Mouse (Mus musculus): ENCODE measurements around the gene Tacc2. TPM values are rescaled to one million over a fixed set of nuclear protein-coding genes. Genes with fewer than 3 reads are reported as not detected.
"Not testable (repeated sequence)": the region's sequence is repeated elsewhere in the genome, so short reads cannot be mapped to it uniquely, and the experiment has no call there.

Tacc2 gene
- polyA plus RNA-seq, 1 experiment from 2014 or later: 68.7 TPM

DNA sequence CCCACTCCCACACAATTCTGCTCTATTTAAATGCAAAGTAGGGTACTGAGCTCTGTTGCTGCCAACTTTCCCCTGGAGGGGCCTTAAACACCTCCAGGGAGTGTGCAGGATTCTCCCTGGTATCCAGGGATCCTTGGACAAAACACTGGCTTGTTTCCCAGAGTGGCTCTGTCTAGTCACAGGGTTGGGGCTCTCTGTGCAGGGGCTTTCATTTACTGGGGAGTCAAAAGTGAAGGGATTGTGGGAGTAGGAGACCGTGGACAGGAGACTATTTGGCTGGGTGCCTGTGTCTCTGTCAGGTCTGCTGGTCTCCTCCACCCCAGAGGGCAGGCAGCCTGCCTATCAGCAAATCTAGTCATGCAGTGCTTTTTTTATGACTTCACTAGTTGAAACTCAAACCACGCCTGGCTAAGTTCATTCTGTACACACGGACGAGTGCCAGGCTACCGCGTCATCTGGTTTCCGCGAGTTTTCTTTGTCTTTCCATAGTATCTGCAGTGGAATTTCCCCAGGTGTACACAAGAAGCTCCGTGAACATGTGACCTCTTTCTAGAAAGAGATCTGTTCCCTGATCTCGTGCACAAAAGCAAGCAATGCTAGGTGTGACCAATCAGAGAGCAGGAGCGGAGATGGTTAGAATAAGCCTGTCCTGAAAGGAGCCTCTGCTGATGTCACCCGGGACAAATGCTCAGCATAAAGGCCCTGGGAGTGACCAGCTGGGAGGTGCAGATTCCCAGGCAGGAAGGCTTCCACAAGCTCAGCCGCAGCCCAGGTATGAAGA, 2.8 kb upstream of the Tacc2 start:
- Histone ChIP-seq H3K4me2 (no peak overlapping the region), H3K9me3 (no peaks in the 10 kb centered on the region), H3K4me1 (no peaks in the 10 kb centered on the region), H3K27ac (no peak overlapping the region), H3K27me3 (replicated peaks) (no peaks in the 10 kb centered on the region), H3K36me3 (replicated peaks) (no peaks in the 10 kb centered on the region), H3K9ac (no peak overlapping the region), H3K4me3 (no peak overlapping the region)
- ATAC-seq (replicated peaks): 0 out of 2 replicates have a peak, but pooled peaks have one; percentile 42
- 51% methylated on average over 13 of the region's 13 CpGs for WGBS

- H3K4me2 ChIP-seq: no peak overlapping the region
- no peaks in the 10 kb centered on the region for H3K27me3 ChIP-seq (replicated peaks)
- no peaks in the 10 kb centered on the region for H3K36me3 ChIP-seq (replicated peaks)
- no peak overlapping the region for H3K4me3 ChIP-seq
- no peak overlapping the region for H3K9ac ChIP-seq
- 34% methylated on average over 10 of the region's 10 CpGs for WGBS
- H3K27ac ChIP-seq: no peak overlapping the region
- no peaks in the 10 kb centered on the region for H3K4me1 ChIP-seq
- no peaks in the 10 kb centered on the region for H3K9me3 ChIP-seq
- no peak for ATAC-seq (replicated peaks)
Measured at GRCm38 (mm10) chr7:130576981-130577380, 257 bp upstream of the Tacc2 start.

DNA sequence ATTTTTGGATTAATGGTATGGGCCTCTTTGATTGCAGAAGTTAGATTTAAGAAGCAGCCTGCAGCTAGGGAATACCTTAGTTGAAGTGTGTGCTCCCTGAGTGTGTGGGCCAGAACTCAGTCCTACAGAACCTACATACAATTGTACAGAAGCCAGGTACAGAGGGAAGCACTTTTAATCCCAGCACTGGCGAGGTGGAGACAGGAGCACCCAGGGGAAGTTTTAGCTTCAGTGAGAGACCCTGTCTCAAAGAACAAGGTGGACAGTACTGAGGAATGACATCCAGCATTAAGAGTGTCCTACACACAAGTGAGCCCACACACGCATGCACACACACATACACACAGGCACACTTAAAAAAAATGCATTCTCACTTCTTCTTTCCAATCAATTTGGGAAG, 828 bp downstream of the Tacc2 start:
- Histone ChIP-seq H3K4me2 (no peak overlapping the region), H3K9ac (no peak overlapping the region), H3K4me1 (no peaks in the 10 kb centered on the region), H3K4me3 (no peak overlapping the region), H3K27me3 (replicated peaks) (no peaks in the 10 kb centered on the region), H3K36me3 (replicated peaks) (no peaks in the 10 kb centered on the region), H3K9me3 (no peaks in the 10 kb centered on the region), H3K27ac (no peak overlapping the region)
- 95% methylated on average over 2 of the region's 2 CpGs for WGBS
- no peak for ATAC-seq (replicated peaks)

GRCm38 (mm10) chr7:130578607-130579006, 1.4 kb downstream of the Tacc2 start:
- H3K9me3 ChIP-seq: no peaks in the 10 kb centered on the region
- no peaks in the 10 kb centered on the region for H3K4me1 ChIP-seq
- H3K27ac ChIP-seq: no peak overlapping the region
- no peaks in the 10 kb centered on the region for H3K36me3 ChIP-seq (replicated peaks)
- H3K4me3 ChIP-seq: no peak overlapping the region
- no peaks in the 10 kb centered on the region for H3K27me3 ChIP-seq (replicated peaks)
- ATAC-seq (replicated peaks): no peak
- no peak overlapping the region for H3K9ac ChIP-seq
- no peak overlapping the region for H3K4me2 ChIP-seq
- 89% methylated on average over 5 of the region's 5 CpGs for WGBS

- no peak for ATAC-seq (replicated peaks)
- Histone ChIP-seq H3K27ac (no peak overlapping the region), H3K27me3 (replicated peaks) (no peaks in the 10 kb centered on the region), H3K9me3 (no peaks in the 10 kb centered on the region), H3K4me1 (0 out of 2 replicates have a peak, but pooled peaks cover 5% of the 10 kb centered on the region), H3K9ac (no peak overlapping the region), H3K4me3 (no peak overlapping the region), H3K36me3 (replicated peaks) (no peaks in the 10 kb centered on the region), H3K4me2 (no peak overlapping the region)
- WGBS: 84% methylated on average over 2 of the region's 2 CpGs
Measured at GRCm38 (mm10) chr7:130586521-130587072, 9.4 kb downstream of the Tacc2 start.

DNA sequence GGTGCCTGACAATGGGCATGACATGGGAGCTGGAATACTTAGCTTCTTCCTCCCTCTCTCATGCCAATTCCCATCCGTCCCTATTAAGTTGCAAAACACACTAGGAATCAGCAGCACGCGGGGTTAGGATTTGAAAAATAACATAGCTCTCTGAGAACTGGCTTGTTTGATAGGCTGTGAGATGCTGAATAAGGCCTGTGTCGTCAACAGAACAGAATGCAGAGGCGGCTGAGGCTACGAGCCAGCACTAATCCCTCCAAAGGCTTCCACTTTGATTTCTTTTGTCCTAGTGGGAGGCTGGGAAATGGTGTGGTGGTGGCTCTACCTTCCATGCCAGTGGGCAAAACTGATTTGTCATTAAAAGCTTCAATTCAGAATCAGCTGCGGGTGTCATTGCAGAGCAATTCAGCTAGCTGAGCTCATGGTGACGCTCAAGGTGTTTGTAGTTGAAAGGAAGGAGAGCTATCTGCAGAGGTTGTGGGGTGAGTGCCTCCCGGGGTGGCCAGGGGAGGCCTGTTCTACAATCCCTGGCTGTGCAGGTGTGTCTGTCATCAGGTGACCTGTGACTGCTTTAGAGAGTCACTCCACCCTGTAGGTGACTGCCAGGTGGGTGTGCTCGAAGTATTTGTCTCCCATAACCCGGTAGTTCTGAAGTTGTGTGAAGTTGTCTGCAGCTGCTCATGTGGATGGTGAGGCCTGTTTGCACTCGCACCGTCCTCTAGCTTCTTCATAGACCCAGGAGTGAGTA, 13.0 kb downstream of the Tacc2 start:
- Histone ChIP-seq H3K9me3 (no peaks in the 10 kb centered on the region), H3K4me3 (no peak overlapping the region), H3K36me3 (replicated peaks) (no peaks in the 10 kb centered on the region), H3K9ac (no peak overlapping the region), H3K4me2 (no peak overlapping the region), H3K4me1 (peaks cover 8% of the 10 kb centered on the region), H3K27me3 (replicated peaks) (no peaks in the 10 kb centered on the region), H3K27ac (no peak overlapping the region)
- ATAC-seq (replicated peaks): no peak
- 30% methylated on average over 13 of the region's 13 CpGs for WGBS

DNA sequence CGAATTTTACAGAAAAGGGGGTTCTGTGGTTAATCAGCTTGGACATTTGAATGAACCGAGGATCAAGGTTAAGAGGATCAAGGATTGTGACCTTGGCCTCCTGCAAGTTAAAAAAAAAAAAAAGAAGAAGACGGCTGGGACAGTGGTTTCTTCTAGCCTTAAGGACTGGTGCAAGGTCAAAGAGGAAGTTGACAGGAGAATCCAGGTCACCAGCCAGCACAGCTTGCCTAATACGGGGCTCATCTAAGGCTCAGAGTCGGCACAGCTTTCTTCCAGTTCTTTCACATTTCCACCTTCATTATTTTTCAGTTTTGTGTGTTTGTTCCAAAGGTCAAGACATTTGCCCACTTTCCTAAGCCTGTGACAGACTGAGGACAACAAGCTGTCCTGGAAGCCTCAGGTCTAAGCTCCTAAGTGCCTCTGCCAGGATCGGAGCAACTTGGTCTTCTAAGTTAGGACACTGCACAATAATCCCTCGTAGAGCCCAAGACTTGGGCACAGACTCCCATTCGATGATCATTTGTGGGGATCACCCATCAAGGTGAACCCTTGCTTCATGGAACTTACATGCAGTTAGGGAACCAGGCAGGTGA, 13.7 kb downstream of the Tacc2 start:
- Histone ChIP-seq H3K9ac (no peak overlapping the region), H3K4me3 (no peak overlapping the region), H3K9me3 (no peaks in the 10 kb centered on the region), H3K27ac (no peak overlapping the region), H3K4me2 (no peak overlapping the region), H3K27me3 (replicated peaks) (no peaks in the 10 kb centered on the region), H3K4me1 (peaks cover 8% of the 10 kb centered on the region), H3K36me3 (replicated peaks) (no peaks in the 10 kb centered on the region)
- ATAC-seq (replicated peaks): no peak
- WGBS: 53% methylated on average over 8 of the region's 8 CpGs

DNA sequence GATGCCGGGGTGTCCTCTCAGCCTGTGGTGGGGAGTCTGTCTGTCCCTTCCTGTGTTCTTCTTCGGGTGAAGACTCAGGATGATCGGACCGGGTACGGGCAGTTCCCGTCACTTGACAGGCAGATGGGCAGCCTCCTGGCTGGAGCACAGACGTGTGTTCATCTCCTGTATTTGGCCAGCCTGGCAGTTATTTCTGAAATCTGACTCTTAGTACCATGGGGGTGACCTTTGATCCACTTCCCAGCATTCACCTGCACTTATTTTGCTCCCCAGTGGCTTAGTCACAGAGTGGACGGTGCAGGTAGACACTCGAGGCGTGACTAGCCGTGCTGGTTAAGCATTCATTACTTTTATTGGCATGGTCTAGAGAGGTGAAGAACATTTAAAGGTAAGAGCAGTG, 15.7 kb downstream of the Tacc2 start:
- H3K4me2 ChIP-seq; H3K27me3 ChIP-seq (replicated peaks); H3K4me3 ChIP-seq; H3K36me3 ChIP-seq (replicated peaks); H3K27ac ChIP-seq; H3K9ac ChIP-seq; H3K9me3 ChIP-seq: not testable (repeated sequence)
- peaks cover 20% of the 10 kb centered on the region for H3K4me1 ChIP-seq
- ATAC-seq (replicated peaks): peak; percentile 21; the same call in 1 of the 2 replicates
- WGBS: no CpG with 5 or more reads among the region's 11 CpGs

DNA sequence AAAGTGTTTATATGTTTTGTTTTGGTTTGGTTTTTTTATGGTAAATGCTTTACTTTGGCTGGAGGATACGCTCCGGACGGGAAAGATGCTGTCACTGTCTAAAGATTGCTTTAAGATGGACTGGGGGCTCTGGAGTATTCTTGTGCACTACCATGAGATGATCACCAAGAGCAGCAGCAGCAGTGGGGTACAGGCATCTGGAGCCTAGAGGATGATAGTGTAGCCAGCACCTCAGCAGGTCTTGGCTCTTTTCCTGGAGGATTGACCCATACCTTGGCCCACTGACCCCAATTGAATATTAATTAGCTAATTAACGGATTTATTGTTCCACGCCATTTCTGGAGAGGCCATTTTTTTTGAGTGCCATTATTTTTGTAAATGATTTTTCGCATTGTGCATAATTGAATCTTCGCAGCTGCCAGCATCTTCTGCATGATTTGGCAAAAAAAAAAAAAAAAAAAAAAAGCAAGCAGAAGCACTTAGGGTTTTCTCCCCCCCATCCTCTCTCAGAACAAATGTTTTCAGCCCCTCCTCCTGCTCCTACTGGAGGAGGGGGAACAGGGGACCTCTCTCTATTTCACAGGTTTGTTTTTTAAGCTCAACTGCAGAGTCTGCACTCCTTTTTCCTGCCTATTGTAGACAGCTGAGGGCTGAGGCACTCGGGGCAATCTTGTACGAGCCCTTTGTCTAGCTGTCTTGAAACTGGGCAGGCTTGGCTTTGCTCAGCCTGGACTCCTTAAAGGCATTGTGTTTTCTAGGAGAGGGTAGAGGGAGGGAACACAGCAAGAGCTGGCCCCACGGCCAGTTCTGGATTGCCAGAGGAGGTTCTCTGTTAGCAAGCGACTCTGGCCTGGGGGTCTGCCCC, 16.4 kb downstream of the Tacc2 start:
- peaks cover 20% of the 10 kb centered on the region for H3K4me1 ChIP-seq
- H3K4me2 ChIP-seq; H3K9me3 ChIP-seq; H3K36me3 ChIP-seq (replicated peaks); H3K9ac ChIP-seq; H3K4me3 ChIP-seq; H3K27ac ChIP-seq; H3K27me3 ChIP-seq (replicated peaks): not testable (repeated sequence)
- ATAC-seq (replicated peaks): peak; percentile 77
- WGBS: 31% methylated on average over 9 of the region's 11 CpGs

DNA sequence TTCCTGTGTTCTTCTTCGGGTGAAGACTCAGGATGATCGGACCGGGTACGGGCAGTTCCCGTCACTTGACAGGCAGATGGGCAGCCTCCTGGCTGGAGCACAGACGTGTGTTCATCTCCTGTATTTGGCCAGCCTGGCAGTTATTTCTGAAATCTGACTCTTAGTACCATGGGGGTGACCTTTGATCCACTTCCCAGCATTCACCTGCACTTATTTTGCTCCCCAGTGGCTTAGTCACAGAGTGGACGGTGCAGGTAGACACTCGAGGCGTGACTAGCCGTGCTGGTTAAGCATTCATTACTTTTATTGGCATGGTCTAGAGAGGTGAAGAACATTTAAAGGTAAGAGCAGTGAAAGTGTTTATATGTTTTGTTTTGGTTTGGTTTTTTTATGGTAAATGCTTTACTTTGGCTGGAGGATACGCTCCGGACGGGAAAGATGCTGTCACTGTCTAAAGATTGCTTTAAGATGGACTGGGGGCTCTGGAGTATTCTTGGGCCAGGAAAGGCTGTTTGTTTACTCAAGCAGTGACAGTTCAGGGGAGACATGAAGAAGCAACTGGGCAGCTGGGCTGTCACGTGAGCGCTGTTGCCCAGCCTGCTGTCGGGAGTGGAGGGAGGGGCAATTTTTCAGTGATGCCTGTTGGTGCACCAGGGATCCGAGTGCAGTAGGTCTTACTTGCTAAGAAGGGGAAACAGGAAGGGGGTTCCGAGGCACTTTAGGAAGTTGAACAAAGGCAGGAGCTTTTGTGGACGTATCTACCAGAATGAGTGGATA, 19.0 kb downstream of the Tacc2 start:
- H3K4me1 ChIP-seq: peaks cover 15% of the 10 kb centered on the region
- H3K9me3 ChIP-seq; H3K4me3 ChIP-seq; H3K36me3 ChIP-seq (replicated peaks); ATAC-seq (replicated peaks); H3K27me3 ChIP-seq (replicated peaks); H3K9ac ChIP-seq; H3K27ac ChIP-seq; H3K4me2 ChIP-seq: not testable (repeated sequence)
- 58% methylated on average over 9 of the region's 19 CpGs for WGBS

DNA sequence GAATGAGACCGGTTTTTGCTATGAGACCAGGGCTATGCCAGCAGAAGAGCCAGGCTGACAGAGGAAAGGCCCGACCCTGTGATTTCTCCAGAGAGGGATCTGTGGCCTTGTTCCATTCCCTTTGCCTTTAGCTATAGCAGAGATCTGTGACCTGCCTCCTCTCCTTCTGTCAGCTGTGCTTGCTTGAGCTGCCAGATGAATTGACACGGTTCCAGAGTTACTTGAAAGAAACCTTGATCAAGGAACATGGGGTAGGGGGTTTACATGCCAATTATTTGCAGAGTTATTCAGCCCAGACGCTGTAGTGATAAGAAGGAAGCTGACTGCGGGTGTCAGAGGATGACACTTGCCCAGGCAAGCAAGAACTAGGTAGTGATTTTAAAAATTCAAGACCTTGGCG, 20.3 kb downstream of the Tacc2 start:
- no peaks in the 10 kb centered on the region for H3K9me3 ChIP-seq
- no peak overlapping the region for H3K9ac ChIP-seq
- no peaks in the 10 kb centered on the region for H3K36me3 ChIP-seq (replicated peaks)
- H3K27ac ChIP-seq: peak overlapping the region; percentile 60; the same call in 1 of the 2 replicates
- ATAC-seq (replicated peaks): no peak
- H3K4me1 ChIP-seq: peaks cover 15% of the 10 kb centered on the region
- H3K27me3 ChIP-seq (replicated peaks): no peaks in the 10 kb centered on the region
- no peak overlapping the region for H3K4me2 ChIP-seq
- WGBS: 28% methylated on average over 6 of the region's 6 CpGs
- no peak overlapping the region for H3K4me3 ChIP-seq

Data from midbrain, embryonic 15.5 days (tissue).